Mouse (Mus musculus) cerebellum, postnatal 14 days (tissue): Measurements from ENCODE around the gene Kdm2a.

Experiments
- DNase-seq, 2 experiments: peaks; one replicate each; pipeline ENCODE4 v3.0.0; 2021; ENCODE audit warnings: mixed read lengths in 2 of 2

The Kdm2a gene

DNA sequence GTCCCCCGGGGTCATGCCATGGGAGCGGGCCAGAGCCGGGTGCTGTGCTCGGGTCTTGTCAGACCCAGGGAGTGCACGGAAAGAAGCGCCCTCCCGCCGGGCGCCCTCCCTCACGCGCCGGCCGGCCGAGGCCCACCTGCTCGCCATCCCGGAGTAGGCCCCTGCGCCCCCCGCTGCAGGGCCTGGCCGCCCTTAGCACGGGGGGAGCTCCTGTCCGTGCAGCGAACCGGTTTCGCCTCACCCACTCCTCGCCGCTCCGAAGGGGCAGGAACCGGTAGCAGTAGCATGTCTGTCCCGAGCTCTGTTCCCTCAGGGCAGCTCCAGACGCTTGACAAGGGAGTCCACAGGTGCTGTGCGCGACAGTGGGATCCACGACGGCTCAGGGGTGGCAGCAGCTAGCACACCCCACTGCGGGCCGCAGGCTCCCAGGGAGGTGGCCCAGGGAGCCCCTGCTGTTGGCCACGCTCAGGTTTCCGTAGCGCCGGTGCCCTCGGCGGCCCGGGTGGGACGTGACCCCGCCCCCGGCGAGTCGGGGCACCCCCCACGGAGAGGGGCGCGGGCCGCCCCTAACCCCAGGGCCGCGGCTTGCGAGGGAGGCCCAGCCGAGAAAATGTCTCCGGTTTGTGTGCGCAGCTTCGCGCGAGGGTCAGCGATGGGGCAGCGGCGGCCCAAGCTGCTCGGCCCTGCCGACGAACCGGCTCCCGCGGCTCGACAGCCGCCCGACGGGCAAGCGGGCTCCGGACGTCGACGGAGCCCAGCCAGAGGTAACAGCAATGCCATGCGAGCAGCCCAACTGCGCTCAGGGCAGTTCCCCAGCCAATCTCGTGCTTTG lies at the start of gene Kdm2a:
Kdm2a (minus strand) TSS at position 488 of the 832 bp plus-strand sequence.
- DNase-seq, result peak; percentile 52 to 60

DNA sequence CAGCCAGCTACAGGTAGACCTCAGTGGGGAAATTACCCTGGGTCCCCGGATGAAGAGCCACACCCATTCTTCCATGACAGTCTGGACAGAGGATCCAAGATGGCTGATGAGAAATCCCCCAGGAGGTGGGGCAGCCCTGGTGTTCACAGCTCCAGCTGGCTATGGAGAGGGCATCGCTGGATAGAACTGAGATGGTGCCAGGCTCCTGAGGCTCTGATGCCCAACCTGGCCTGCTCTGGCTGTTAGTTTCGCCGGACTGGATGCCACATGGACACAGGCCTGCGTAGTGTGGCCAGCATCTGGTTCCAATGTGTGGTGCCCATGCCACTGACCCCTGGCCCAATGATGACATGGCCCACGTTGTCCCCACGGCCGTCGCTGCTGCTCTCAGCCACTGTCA lies 49.4 kb upstream of the Kdm2a start:
- DNase-seq, result peak in 1 of 2 experiments; percentile 34

DNA sequence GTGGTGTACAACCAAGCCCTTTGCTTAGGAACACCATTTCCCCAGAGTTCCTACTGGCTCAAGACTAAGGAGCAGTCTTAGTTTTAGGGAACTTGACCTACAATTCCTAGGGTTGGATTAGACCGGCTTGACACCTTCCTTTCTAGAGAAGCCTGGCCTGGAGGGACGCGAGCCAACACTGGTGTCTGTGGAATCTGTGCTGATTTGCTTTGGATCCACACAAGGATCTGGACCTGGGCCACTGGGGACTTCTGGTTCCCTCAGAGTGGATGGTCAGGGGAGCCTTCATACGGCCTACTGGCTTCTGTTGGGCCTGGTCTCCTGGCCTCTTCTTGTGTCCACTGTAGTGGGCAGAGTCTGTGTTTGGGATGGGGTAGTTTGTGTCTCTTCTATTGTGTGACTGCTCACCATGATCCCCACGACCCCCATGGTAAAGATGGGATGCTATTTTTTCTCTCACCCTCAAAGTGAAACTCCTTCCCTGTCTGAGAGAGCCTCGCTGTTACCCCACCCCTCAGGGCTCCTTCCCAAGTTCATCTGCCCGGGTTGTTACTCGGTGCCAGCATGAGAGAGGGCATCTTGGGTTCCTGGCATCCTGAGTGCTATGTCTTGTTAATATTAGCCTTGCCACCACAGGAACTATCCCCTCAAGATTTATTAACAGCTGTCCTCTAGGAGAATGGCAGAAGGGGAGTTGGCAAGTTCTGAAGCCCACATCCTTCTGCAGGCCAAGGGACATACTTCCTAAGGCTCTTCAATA lies 48.8 kb upstream of the Kdm2a start:
- DNase-seq, result peak; percentile 62 to 71

DNA sequence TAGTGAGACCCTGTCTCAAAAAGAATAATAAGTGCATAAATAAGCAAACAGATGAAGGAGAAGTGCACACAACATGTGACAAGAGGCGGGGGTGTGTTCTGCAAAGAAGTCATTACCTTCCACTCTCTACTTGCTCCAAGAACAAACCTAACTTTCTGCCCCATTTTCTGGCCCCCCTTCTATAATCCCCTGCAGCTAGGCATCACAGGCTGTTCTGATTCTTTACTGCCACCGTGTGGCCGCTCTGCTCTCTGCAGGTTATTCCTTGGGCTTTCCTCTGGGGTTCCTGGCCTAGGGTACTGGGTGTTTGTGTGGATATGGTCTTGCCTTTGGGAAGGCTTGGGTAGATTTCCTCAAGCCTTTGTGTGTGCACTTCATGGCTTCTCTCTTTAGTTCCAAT lies 44.3 kb upstream of the Kdm2a start:
- peak; percentile 89 to 90 for DNase-seq

DNA sequence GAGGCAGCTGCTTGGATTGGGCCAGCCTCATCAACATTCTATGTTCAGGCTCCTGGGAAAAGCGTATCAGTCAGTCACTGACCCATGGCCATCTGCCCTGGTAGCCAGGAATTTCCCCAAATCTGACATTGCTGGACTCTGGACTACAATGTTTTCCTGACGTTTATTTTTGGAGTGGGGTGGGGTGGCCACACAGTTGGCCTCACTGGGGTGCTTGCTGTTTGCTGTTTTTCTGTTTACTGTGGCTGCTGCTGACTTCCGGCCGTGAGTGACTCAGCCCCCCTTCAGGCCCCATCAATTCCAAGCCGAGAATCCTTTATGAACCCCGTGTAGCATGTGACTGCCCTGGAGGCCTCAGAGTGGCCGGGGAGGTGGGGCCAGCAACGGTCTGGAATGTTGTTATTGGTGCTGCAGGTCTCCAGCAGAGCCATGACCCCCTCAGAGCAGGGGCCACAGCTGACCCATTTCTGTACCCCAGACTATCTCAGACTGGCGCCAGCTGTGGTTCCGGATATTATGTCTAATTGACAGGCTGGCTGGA lies 43.6 kb upstream of the Kdm2a start:
- DNase-seq, result peak in 1 of 2 experiments; percentile 44

DNA sequence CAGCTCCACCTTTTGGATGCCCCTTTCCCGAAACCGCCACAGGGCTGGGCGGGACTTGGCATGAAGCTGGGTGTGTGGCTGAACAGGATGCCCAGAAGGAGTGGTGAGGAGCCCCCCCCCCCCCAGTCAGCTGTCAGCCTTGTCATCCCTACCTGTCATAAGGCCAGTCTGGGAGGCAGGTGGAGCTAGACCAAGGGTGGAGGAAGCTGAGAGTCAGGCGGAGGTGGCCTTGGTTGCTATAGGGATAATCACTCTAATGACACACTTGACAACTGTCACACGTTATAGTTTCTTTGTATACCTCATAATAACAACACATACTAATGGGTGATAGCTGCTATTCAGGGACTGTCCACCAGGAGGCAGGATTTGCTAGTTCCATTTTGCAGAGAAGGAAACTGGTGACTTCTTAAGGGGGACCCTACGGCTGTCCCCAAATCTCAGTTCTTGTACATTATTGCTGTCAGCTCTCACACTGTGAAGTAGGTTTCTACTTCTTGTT lies 43.1 kb upstream of the Kdm2a start:
- peak; percentile 74 to 84 for DNase-seq

DNA sequence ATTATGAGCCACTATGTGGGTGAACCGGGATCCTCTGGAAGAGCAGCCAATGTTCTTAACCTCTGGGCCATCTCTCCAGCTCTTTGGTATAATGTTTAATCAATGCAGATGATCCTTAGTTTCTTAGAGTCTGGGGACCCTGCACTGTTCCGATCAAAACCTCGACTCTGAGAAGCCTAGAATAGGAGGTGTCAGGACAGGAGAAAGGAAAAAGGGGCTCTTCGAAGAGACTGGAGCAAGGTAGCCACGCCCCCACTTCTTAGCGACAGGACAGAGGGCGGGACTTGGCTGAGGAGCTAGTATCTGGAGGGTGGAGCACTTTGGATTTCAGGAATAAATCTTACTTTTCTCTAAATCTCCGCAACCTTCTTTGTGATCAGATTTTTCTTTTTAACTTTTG lies 42.1 kb upstream of the Kdm2a start:
- no peak for DNase-seq

DNA sequence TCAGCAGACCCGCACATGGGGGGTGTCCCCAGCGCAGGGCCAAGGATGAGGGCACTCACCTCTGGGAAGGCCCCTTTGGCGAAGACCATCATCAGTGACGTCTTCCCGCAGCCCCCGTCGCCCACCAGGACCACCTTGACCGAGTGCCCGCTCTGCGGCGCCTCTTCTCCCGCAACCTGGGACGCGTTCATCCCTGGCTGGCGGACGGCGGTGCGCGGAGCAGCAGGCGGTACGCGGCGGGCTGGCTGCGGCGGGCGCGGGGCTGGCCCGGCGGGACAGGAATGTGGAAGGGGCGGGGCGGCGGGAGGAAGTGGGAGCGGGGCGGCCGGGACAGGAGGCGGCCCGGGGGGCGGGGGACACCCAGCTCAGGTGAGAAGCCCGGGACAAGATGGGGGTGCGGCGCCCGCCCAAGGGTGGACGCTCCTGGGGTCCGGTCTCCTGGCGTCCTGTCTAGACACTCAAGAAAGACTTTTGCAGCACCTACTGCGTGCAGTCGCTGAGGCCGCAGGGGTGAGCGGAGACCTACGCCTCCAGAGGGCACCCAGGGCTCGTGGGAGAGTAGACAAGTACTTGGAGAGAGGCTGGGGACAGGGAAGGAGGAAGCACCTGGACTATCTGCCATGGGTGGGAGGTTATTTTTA lies 41.2 kb upstream of the Kdm2a start, which contains the start of gene Rhod:
Rhod (minus strand) TSS at position 272 of the 641 bp plus-strand sequence.
- DNase-seq, result no peak

DNA sequence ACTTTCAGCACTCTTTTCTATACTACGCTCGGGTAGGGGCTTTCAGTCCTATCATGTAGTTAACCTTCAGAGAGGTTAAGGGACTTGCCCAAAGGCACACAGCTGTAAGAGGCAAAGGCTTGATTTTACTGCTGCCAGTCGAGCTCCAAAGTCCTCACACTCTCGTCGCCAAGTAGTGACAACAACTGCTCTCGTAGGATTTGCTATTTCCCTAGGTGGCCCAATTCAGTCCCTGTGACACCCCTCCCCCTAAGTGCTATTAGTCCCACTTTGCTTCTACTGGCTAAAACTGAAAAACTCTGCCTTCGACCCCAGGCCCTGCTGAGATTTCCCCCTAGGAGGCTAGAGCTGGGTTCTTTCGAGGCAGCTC lies 40.7 kb upstream of the Kdm2a start:
- no peak for DNase-seq

DNA sequence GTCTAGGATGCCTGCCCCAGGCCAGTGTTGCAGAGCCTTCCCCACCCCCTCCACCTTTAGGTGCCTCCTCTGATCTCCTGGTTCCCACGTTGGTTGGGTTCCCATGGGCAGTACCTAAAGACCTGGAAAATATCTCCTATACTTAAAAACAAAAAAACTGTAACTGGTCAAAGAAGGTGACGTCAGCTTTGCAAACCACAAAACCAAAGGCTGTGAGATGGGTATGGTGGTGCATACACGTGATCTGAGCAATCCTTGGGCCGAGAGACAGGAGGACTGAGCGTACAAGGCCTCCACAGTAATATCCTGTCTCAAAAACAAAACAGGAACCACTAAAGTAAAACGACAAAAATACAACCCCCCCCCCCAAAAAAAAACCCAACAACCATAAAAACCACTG lies 39.8 kb upstream of the Kdm2a start:
- DNase-seq, result no peak

DNA sequence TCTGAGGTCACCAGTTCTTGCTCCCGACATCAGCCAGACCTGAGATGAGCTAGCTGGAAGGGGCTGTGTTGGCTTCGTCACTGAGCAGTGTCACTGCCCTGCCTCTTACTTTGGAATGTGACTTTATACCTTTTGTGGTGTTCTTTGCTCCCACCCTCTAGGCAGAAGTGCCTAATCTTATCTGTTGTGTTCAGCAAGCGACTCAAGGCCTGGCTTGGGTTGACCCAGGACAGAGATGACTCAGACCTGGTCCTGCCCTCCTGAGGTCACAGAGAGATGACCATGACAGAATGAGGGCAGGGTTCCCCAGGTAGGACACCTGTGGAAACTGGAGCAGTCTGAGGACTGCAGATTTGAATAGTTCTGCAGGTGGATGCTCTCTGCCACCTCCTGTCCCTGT lies 38.2 kb upstream of the Kdm2a start:
- DNase-seq, result no peak

DNA sequence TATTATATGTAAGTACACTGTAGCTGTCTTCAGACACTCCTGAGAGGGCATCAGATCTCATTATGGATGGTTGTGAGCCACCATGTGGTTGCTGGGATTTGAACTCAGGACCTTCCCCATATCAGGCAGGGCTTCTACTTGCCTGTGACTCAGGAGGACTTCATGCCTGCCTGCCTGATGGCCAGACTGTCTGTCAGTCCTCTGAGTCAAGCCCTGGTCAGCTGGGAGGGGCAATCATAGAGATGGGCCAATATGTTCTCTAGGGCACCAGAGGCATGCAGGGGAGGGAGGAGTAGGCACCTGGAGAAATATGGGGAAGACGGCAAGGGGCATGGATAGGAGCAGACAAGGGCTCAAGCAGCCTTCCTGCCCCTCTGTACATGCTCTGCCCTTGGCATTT lies 36.9 kb upstream of the Kdm2a start:
- no peak for DNase-seq

DNA sequence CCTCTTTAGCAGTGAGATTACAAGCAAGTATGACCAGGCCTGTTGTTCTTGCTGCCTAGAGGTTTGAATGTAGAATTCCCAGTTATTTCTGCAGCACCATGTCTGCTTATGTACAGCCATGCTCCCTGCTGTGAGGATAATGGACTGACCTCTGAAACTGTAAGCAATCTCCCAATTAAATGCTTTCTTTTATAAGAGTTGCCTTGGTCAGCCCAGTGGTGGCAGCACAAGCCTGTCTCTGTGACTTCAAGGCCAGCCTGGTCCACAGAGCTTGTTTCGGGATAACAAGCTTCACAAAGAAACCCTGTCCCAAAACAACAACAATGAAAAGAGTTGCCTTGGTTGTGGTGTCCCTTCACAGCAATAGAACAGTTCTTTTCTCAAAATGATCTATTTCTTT lies 35.7 kb upstream of the Kdm2a start:
- no peak for DNase-seq

DNA sequence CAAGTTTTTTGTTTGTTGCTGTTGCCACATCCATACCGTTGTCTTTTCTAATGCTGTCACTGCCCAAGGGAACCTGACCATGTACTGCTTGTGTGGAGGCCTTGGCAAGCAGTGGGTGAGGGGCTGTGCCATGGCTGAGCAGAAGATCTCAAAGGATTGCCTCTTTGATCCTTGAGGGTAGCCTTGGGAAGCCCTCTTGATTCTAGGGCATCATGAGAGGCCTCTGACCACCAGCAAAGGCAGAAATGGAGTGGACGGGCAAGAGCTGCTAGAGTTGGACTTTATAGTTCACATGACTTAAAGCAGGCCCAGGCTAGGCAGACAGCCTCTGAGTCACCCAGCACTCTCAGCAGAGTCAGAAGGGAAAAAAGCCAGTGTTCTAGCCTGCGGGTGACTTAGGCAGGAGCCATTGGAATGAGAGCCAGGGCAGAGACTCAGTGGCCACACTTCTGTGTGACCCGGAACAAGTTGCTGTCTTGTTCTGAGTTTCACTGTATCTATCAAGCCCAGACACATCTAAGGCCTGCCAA lies 32.1 kb upstream of the Kdm2a start:
- no peak for DNase-seq

DNA sequence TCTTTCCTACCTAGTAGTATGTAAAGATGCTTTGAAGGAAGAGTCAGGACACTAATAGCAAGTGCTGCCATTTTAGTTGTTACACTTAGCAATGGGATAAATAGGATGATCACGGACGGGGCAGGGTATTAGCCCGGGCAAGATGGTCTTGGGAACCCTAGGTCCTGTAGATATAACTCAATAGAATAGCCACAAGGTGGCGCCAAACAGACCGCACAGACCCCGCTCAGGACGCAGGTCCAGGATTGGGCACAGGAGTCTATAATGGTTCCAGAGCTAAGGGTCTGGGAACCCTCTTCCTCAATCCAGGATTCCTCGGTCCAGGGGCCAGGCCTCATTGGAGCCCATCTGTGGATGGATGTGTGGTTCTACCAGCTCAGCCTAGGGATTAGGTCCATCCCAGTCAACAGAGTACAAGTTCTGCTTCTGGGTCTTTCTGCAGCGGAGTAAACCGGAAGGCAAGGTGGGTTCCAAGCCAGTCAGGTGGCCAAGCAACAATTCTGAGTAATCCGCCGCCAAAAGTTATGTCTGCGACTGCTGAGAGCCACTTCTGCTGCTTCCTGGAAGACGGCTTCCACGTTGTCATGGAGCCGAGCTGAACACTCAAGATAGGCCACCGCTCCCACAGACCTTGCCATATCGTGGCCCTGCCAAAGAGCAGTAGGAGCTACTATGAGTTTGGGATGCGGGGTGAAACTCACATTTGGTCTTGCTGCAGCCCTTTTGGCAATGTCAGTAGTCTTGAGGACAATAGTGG lies 27.7 kb upstream of the Kdm2a start:
- DNase-seq, result peak; percentile 56 to 65

DNA sequence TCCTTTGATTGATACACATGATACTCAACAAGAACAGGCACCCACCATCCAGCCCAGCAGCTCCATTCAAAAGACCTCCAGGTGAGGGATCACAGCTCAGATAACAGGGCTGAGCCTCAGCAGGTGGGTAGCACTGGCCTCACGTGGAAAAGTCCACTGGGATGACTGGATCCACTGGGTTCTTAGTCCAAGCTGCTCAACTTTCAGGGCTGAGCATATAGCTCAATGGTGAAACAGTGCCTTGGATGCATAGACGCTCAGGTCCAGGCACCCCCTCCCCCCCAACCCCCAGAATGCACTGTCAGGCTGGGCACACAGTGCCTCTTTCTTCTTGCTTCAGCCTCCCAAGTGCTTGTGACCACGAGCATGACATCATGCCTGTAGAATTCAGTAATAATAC lies 24.9 kb upstream of the Kdm2a start:
- no peak for DNase-seq

DNA sequence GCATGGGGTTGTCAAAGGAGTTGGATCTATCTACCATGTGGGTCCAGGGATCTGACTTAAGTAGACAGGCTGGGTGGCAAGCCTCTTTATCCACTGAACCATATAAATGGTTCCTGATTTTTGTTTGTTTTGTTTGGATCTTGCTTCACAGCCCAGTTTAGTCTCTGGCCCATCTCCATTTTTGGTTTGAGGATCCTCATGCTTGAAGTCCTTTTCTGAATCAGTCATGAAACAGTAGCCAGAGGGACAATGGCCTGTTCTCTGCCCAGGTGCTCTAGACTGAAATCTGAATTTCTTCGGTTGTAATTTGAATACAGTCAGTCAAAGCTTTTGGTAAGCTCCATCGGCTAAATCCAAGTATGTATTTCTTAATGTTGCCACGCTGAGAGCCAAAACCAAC lies 24.5 kb upstream of the Kdm2a start:
- no peak for DNase-seq

DNA sequence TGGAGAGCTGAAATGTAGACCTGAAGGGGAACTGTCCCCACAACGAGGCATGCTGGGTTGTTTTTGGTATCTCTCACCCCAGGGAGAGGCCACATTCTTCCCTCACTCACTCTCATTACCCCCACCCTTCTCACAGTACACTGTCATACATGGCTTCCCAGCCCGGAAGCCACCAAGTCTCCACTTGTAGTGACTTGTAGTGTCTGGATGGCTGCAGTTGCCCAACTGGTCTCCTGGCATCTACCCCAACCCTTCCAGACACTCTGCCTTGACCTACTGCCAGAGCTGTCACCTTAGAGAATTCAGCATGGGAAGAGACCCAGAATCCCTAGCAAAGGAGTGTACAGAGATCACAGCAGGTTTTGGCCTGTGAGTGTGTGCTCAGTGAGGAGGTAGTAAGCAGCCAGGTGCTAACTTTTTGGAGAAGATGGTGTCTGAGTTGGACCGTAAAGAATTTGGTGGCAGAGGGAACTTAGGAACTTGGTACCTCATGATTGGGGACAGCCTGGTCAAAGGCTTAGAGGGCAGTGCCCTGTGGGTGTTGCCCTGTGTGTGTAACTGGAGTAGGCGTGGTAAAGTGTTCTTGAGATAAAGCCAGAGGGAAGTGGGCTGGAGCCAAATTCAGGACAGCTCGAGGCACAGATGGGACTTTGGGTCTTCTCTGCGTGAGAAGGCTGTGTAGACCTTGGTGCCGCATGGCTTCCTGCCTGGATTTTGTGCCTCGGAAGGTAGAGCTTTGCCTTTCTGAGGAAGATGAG lies 22.2 kb upstream of the Kdm2a start:
- peak; percentile 87 to 90 for DNase-seq

DNA sequence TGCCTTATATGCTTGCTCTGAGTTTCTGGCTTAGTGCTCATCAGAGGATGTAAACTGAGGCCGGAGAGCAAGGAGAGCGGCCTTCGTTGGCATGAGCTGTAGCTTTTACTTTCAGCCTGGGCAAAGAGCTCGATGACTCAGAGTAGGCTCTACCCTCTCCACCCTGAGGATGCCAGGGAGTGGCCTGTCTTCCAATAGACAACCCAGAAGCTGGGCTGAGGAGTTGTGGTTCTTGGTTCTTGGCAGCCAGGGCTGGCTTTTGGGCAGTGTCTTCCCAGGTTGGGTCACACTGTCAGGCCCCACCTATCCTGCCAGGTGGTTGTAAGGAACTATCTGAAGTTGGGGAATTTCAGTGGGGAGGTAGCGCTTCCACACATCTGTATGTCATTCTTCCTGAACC lies 21.6 kb upstream of the Kdm2a start:
- peak in 1 of 2 experiments; percentile 37 for DNase-seq

DNA sequence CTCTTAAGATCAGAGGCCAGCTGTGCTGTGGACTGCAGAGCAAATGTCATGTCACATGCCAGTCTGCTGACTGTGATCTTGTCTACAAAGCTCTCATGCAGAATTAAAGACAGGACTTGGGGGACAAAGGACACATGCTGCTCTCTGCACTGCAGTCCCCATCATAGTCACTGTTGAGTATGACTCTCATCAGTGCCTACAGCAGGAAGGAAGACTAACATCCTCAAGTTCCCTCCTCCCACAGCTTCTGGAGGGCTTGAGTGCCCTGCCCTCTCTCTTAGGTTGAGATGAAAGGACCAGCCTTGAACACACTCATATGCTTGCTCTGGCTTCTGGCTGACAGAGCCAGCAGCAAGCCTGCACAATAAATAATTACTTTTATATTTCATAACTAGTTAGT lies 19.6 kb upstream of the Kdm2a start:
- DNase-seq, result no peak

DNA sequence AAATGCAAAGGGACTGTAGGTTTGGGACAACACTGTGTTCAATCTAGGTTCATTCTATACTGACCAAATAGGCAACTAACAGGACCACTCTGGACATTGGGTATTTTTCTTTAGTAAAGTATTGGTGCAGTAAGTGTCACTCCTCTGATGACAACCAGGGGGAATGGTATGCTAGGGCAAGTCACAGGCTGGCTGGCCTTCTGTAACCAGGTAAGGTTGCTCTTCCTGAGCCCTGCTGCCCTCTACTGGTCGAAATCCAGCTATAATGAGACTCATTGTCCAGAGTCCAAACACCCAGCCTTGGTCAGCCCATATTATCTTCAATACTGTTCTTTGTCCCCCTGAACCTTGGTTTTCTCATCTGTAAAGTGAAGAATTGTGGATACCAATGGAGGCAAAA lies 19.1 kb upstream of the Kdm2a start:
- peak; percentile 89 to 95 for DNase-seq
